Mouse (Mus musculus): ENCODE results near the gene Casq1. TPM values are rescaled to one million over a fixed set of nuclear protein-coding genes. Genes with fewer than 3 reads are reported as not detected.

Gene Casq1
- polyA plus RNA-seq, 1 experiment from 2014 or later = 5.0 TPM

- ATAC-seq (ENCODE audit: insufficient read depth) = peak; percentile 8; the same call in 1 of the 2 replicates
- TF ChIP-seq CTCF (IDR thresholded peaks at IDR 0.05; ENCODE audit: low read depth) = peak; percentile 36; the same call in 1 of the 2 replicates
- Histone ChIP-seq H3K27me3 (ENCODE audit: insufficient read depth, low read length) (peaks cover 23% of the 10 kb centered on the region; the same call in 1 of the 2 replicates), H3K36me3 (ENCODE audit: insufficient read depth) (no peaks in the 10 kb centered on the region), H3K27ac (ENCODE audit: low read depth) (no peak overlapping the region), H3K4me1 (ENCODE audit: insufficient read depth) (no peaks in the 10 kb centered on the region), H3K4me3 (ENCODE audit: low read depth, low read length) (no peak overlapping the region), H3K9ac (no peak overlapping the region), H3K4me2 (peak overlapping the region; percentile 29), H3K9me3 (ENCODE audit: low read depth, low read length) (no peaks in the 10 kb centered on the region)
- peak; percentile 40 for DNase-seq
- WGBS = 20% methylated on average over 16 of the region's 16 CpGs
Observed at GRCm38 (mm10) chr1:172243547-172244205, 24.0 kb upstream of the Casq1 start.

- 47% methylated on average over 2 of the region's 2 CpGs for WGBS
- TF ChIP-seq CTCF (IDR thresholded peaks at IDR 0.05; ENCODE audit: low read depth) = no peak
- DNase-seq (peak; percentile 40), ATAC-seq (ENCODE audit: insufficient read depth) (peak; percentile 63; the same call in 1 of the 2 replicates)
- Histone ChIP-seq H3K27me3 (ENCODE audit: insufficient read depth, low read length) (peaks cover 23% of the 10 kb centered on the region; the same call in 1 of the 2 replicates), H3K36me3 (ENCODE audit: insufficient read depth) (no peaks in the 10 kb centered on the region), H3K4me3 (ENCODE audit: low read depth, low read length) (no peak overlapping the region), H3K9ac (no peak overlapping the region), H3K4me1 (ENCODE audit: insufficient read depth) (no peaks in the 10 kb centered on the region), H3K9me3 (ENCODE audit: low read depth, low read length) (no peaks in the 10 kb centered on the region), H3K4me2 (no peak overlapping the region), H3K27ac (ENCODE audit: low read depth) (no peak overlapping the region; the same call in 1 of the 2 replicates)
Observed at GRCm38 (mm10) chr1:172242401-172242800, 22.7 kb upstream of the Casq1 start.

DNA sequence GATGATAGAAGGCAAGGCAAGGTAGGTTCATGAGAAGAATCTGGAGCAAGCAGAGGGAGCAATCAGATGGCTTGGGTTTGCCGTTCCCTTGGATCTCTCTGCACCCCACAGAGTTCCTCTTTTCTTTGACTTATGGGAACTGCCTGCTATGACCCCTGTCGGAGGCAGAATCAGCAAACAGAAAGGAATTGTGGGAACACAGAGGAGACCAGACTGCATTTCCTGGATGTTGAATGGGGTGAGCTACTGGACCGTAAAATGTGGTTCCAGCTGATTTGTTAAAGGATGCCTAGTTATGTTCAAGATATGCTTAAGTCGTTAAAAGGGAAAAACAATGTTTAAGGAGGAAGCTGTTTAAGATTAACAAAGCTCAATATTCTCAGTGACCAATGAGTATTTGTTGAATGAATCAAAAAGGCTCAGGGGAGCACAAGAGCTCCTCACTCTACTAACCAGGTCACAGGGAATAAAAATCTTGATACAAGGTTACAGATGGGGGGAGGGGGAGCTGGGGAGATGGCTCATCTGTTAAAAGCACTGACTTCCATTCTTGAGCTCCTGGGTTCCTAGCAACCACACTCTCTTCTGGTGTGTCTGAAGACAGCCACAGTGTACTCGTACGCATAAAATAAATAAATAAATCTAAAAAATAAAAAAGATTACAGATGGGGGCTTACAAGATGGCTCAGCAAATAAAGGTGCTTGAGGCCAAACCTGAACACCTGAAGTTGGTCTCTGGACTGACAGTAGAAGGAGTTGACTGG lies 21.5 kb upstream of the Casq1 start:
- Histone ChIP-seq H3K27me3 (ENCODE audit: insufficient read depth, low read length) (peaks cover 23% of the 10 kb centered on the region; the same call in 1 of the 2 replicates), H3K9ac (no peak overlapping the region), H3K27ac (ENCODE audit: low read depth) (no peak overlapping the region), H3K9me3 (ENCODE audit: low read depth, low read length) (no peaks in the 10 kb centered on the region), H3K4me1 (ENCODE audit: insufficient read depth) (no peaks in the 10 kb centered on the region), H3K36me3 (ENCODE audit: insufficient read depth) (no peaks in the 10 kb centered on the region), H3K4me2 (no peak overlapping the region), H3K4me3 (ENCODE audit: low read depth, low read length) (no peak overlapping the region)
- DNase-seq = no peak
- no peak for ATAC-seq (ENCODE audit: insufficient read depth)
- WGBS = 52% methylated on average over 6 of the region's 6 CpGs
- TF ChIP-seq CTCF (IDR thresholded peaks at IDR 0.05; ENCODE audit: low read depth) = no peak

DNA sequence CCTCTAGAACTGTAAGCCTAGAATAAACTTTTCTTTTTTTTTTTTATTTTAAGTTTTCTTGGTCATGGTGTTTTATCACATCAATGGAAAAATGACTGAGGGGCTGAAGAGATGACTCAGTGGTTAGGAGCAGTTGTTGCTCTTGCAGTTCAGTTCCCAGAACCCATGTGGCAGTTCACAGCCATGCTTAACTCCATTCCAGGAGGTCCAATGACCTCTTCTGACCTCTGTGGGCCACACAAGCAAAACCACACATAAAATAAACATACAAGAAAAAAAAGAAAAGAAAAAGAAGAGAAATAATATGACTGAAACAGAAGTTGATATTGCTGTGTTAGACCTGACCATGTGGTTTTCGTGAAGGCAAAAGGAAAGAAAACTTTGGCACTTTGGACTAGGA lies 9.5 kb upstream of the Casq1 start:
- no peaks in the 10 kb centered on the region for H3K4me1 ChIP-seq (ENCODE audit: insufficient read depth)
- no peaks in the 10 kb centered on the region for H3K9me3 ChIP-seq (ENCODE audit: low read depth, low read length)
- H3K4me3 ChIP-seq (ENCODE audit: low read depth, low read length) = no peak overlapping the region
- no peaks in the 10 kb centered on the region for H3K27me3 ChIP-seq (ENCODE audit: insufficient read depth, low read length)
- DNase-seq (no peak), ATAC-seq (ENCODE audit: insufficient read depth) (no peak)
- no peak overlapping the region for H3K27ac ChIP-seq (ENCODE audit: low read depth)
- H3K36me3 ChIP-seq (ENCODE audit: insufficient read depth) = no peaks in the 10 kb centered on the region
- H3K9ac ChIP-seq = no peak overlapping the region
- 83% methylated on average over 1 of the region's 1 CpGs for WGBS
- no peak overlapping the region for H3K4me2 ChIP-seq
- TF ChIP-seq CTCF (IDR thresholded peaks at IDR 0.05; ENCODE audit: low read depth) = no peak

- DNase-seq (no peak), ATAC-seq (ENCODE audit: insufficient read depth) (no peak)
- H3K4me3 ChIP-seq (ENCODE audit: low read depth, low read length) = no peak overlapping the region
- no peaks in the 10 kb centered on the region for H3K36me3 ChIP-seq (ENCODE audit: insufficient read depth)
- no peaks in the 10 kb centered on the region for H3K9me3 ChIP-seq (ENCODE audit: low read depth, low read length)
- H3K27ac ChIP-seq (ENCODE audit: low read depth) = no peak overlapping the region
- H3K9ac ChIP-seq = no peak overlapping the region
- 78% methylated on average over 2 of the region's 2 CpGs for WGBS
- no peak for TF ChIP-seq CTCF (IDR thresholded peaks at IDR 0.05; ENCODE audit: low read depth)
- no peaks in the 10 kb centered on the region for H3K27me3 ChIP-seq (ENCODE audit: insufficient read depth, low read length)
- no peak overlapping the region for H3K4me2 ChIP-seq
- no peaks in the 10 kb centered on the region for H3K4me1 ChIP-seq (ENCODE audit: insufficient read depth)
Observed at GRCm38 (mm10) chr1:172228209-172228608, 8.5 kb upstream of the Casq1 start.

DNA sequence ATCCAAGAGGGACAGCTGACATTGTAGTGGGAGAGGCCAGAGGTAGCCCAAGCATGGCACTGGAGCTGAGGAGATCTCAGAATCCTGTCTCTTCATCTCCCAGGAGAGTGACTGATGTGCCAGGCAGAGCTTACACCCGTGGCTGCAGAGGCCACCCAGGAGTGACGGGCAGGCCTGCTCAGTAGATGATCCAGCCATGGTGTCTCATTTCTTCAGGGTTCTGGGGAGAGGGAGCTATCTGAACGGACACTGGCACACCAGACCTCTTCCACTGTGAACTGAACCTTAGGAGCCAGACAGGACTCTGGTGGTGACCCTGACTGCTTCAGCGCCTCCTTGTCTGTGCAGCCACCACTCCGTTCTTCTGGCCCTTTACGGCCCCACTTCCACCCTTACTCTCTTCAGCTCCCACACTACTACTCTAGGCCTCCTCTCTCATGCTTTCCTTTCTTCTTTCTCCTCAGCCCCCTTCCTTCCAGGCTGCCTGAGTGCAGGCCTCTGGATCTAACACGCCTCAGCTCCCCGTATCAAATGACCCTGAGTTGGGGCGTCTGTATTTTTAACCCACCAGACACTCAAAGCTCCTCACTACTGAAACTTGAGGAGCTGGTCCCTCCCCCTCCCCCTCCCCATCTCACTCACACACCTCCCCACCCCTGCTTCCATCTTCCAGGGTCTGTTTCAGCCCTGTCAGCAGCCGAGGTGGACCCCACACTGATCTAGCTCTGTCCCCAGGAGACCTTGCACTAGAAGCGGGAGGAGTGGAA lies 1.8 kb upstream of the Casq1 start:
- no peaks in the 10 kb centered on the region for H3K36me3 ChIP-seq (ENCODE audit: insufficient read depth)
- peak; percentile 14; the same call in 1 of the 2 replicates for ATAC-seq (ENCODE audit: insufficient read depth)
- peaks cover 29% of the 10 kb centered on the region for H3K4me1 ChIP-seq (ENCODE audit: insufficient read depth)
- H3K27me3 ChIP-seq (ENCODE audit: insufficient read depth, low read length) = no peaks in the 10 kb centered on the region
- no peak overlapping the region for H3K4me2 ChIP-seq
- WGBS = 35% methylated on average over 11 of the region's 11 CpGs
- peak overlapping the region; percentile 51; the same call in 1 of the 2 replicates for H3K27ac ChIP-seq (ENCODE audit: low read depth)
- H3K9ac ChIP-seq = no peak overlapping the region; the same call in 1 of the 2 replicates
- no peaks in the 10 kb centered on the region for H3K9me3 ChIP-seq (ENCODE audit: low read depth, low read length)
- TF ChIP-seq CTCF (IDR thresholded peaks at IDR 0.05; ENCODE audit: low read depth) = no peak
- no peak for DNase-seq
- H3K4me3 ChIP-seq (ENCODE audit: low read depth, low read length) = no peak overlapping the region
